Mouse (Mus musculus) A20 (cell line): ENCODE data around the gene Irak2.
A peak's percentile ranks its signal among the peaks of the same experiment; 100 is the strongest.
"Not testable (repeated sequence)": the region's sequence is repeated elsewhere in the genome, so short reads cannot be mapped to it uniquely, and the experiment has no call there.

Experiments
- DNase-seq: peaks from one replicate; pipeline ENCODE4 v3.0.0-alpha.2; 2011; ENCODE audit warnings: low read depth, low spot score

Gene Irak2

GRCm38 (mm10) chr6:113667611-113668122 lies 29.4 kb downstream of the Irak2 start:
- no peak for DNase-seq

DNA sequence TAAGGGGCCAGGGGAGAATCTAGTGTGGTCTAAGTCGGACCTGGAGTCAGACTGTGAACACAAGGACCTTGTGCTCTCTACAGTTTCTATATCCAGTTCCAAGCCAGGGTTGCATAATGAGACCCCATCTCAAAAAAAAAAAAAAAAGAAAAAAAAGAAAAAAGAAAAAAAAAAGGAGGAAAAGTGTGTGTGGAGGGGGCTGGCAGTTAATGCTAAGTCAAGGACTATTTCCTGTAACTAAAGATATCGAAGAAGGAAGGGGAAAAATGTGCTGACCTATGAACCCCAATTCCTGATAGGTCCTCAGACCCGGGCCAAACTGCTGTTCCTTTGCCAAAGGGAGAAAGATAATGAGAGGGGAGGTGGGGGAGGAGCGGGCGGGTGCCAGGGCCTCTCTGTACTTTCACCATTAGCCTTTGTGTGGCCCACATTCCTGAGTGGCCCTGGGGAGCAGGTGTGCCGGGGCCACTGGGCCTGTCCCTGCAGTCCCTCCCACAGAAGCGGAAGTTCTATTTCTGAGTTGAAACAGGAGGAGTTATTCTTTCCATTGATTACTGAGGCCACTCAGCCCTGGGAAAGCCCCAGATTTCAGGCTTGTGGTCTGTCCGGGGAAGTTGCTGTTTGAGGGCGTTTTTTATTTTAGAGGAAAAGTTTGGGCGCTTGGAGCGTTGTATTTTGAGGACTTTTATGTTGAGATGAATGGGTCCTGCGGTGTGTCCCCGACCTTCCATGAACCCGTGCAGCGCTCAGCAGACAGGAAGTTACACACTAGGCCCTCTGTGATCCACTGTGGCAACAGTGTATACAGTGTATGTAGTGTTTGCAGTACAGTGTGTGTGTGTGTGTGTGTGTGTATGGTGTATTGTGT lies 30.3 kb downstream of the Irak2 start:
- peak; percentile 72 for DNase-seq

- peak; percentile 50 for DNase-seq
These were observed 31.6 kb downstream of the Irak2 start for GRCm38 (mm10) chr6:113669821-113670220.

GRCm38 (mm10) chr6:113672029-113672428 lies 33.8 kb downstream of the Irak2 start:
- not testable (repeated sequence) for DNase-seq

DNA sequence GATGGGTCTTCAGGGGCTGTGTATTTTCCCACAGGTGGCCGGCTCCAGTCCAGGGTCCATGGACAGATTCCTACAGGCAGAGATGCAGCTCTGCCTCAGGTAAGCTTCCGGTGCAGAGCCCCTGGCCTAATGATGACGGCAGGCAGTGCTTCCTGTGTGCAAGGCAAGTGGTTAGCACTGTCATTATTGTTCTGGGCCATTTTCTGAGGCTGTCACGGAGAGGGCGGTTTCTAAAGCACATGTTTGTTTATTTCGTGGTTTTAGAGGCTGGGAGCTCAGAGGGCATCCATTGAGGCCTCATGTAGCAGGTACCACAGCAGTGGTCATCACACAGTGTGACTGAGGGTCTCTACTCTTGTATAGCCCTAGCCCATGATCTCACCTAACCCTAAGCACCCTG lies 34.7 kb downstream of the Irak2 start:
- DNase-seq = no peak

GRCm38 (mm10) chr6:113675234-113675633 lies 37.0 kb downstream of the Irak2 start:
- DNase-seq = no peak

GRCm38 (mm10) chr6:113675991-113676390 lies 37.7 kb downstream of the Irak2 start:
- no peak for DNase-seq

GRCm38 (mm10) chr6:113677070-113677734 lies 38.9 kb downstream of the Irak2 start:
- DNase-seq = peak; percentile 69

GRCm38 (mm10) chr6:113678246-113679012 lies 40.2 kb downstream of the Irak2 start:
- DNase-seq = no peak

DNA sequence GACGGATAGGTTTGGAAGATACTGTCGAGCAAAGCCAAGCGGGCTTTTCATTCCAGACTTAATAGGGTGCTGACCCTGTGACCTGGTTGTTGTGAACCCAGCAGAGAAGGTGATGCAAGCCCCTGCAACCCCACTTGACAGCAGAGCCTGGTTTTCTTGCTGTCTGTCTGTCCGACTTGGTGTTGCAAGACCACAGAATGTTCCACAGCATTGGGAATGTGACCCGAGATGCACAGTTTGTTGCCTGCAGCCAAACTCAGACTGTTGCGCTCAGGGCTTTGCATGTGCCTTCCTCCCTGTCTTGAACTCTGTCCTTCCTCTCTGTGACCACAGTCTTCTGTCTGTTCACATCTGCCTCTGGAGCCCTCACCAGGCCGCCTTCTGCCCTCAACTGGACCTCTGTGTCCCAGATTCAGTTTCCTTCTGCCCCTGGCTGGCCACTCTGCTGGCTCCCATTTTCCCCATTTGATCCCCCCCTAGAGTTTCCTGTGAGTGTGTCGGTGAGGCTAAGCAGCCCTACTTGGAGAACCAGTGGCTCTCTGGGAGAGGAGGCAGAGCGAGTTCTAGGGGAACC lies 41.8 kb downstream of the Irak2 start:
- no peak for DNase-seq

DNA sequence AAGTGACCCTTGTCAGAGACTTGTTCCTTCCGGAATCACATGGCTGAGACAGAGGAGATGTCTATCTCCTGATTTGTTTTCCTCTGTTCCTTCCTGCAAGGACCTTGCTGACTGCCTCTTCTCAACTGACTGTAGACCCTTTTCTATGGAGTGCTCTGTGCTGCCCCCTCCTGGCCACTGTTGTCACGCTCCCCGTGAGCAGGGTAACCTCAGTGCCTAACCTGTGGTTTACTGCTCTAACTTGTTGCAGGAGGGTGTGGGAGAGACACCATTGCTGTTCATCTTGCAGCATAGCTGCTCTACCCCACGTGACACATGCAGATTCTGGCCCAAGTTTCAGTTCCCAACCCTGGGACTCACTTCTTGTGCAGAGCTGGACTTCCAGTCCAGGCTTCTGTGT lies 43.0 kb downstream of the Irak2 start:
- DNase-seq = peak; percentile 83

DNA sequence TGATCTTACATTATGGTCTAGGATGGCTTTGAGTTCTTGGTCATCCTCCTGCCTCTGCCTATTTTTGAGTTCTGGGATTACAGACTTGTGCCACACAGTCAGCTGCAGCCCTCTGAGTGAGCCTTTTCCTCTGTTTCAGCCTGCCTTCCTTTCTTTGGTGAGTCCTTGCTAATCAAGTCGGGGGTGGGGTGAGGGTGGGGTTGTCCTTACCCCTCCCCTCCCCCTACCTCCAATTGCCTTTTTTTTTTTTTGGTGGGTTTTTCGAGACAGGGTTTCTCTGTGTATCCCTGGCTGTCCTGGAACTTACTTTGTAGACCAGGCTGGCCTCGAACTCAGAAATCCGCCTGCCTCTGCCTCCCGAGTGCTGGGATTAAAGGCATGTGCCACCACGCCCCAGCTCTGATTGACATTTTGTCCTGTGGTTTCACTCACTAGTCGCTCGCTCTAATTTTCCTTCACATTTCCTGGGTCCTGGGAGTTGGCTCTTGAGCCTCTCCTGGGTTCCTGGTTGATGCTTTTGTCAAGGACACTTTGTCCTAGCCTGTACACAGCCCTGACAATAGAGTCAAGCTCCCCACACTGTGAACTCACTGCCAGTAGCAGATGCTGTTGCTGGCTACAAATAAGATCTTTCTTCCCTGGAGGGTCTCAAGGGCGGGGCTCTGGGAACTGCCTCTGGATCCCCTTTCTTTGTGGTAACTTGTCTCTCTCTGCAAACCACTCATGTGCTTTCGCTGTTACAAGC lies 45.0 kb downstream of the Irak2 start:
- no peak for DNase-seq

DNA sequence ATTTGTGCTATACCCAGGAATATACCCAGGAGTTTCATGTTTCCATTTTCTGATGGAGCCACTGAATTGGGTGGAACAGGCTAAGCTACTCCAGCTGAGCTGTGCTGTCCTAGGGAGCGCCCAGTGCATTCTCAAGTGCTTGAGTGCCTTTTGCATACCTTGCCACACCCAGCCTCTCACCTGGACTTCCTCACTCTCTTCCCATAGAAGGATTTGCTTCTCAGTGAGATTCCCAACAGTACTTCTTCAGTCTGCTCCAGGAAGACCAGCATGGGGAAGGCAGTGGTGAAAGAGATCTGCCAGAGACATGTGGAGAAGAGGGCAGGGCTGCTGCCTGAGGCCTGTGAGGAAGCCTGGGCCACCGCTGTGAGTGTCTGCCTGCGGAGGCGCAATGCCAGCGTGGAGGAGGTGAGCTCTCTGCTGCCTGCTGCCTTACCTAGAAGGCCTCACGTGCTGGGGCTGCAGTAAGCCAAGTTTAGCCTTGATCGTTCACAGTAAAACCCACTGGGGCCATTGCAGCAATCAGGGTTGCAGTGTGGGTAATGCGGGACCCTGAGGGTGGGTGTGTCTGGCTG lies 48.4 kb downstream of the Irak2 start:
- DNase-seq = no peak

DNA sequence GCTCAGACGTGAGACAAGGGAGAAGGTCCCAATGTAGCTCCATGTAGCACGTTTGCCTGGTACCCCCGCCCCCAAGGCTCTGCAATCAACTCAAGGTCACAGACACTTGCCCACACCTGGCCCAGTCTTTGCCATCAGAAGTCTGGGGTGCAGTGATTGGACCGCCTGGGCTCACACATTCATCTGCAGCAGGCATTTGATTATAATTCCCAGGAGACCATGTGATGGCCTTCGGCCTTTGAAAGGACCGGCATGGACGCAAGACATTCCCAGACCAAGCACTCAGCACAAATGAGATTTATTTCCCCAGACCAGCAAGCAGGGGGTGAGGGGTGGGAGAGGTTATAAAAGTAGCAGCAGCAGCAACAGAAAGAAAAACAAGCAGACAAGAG lies 51.7 kb downstream of the Irak2 start:
- DNase-seq = no peak

DNA sequence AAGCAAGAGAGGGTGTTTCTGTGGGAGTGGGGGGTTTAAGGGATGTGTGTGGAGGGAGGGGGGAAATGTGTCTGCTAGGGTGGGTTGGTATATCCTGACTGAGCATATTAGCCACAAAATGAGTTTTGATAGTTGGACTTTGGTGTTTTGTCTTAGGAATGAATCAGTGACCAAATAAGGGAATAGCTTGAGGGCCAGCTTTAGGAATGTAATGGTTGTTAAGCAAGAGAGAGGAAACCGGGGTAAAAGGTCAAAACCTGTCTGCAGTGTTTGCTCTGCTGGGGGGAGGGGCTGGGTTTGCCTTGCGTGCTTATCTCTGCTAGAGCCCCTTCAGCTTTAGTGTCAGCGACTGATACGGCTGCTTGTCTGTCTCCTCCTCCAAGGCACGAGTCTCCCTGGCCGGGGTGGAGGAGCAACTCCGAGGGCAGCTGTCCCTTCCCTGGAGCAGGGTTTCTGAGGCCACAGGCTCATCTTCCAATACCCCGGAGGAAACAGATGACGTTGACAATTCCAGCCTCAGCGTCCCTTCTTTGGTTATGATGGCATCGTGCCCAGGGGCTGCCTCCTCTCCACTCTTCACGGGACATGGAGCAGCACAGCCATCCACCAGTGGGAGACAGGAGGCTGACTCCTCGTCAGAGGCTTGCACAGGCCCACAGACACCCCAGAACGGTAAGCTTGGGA lies 52.3 kb downstream of the Irak2 start:
- no peak for DNase-seq

DNA sequence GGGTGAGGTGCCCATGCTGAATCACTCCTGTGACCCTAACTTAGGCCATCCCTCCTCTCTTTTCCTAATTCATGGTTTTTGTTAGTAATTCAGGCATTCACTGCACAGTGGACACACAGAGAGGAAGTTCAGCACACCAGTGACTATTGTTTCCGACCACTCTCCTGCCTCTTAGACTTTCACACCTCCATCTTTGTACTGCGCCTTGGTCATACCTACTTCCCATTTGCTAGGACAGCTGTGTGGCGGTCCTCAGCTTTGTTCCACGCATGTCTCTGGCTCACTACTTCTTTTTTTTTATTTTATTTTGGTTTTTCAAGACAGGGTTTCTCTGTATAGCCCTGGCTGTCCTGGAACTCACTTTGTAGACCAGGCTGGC lies 52.8 kb downstream of the Irak2 start:
- DNase-seq = no peak

- DNase-seq = peak; percentile 45
These were observed 54.4 kb downstream of the Irak2 start for GRCm38 (mm10) chr6:113692661-113693133.

DNA sequence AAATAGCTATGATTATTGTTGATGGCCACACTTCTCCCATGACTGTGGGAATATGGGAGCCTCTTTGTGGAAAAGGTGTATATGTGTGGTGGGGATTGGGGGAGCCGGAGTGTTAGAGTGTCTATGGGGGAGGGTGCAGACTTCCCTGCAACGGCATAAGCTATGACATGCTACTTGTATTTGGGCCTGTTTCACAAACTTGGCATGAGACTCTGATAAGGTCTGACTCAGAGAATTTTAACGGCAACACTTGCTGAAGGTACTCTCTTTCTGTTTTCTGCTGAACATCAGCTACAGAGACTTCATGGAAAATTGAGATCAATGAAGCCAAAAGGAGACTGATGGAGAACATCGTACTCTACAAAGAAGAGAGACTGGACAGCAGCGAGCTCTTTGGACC lies 55.1 kb downstream of the Irak2 start:
- no peak for DNase-seq

GRCm38 (mm10) chr6:113695203-113695602 lies 56.9 kb downstream of the Irak2 start:
- no peak for DNase-seq

DNA sequence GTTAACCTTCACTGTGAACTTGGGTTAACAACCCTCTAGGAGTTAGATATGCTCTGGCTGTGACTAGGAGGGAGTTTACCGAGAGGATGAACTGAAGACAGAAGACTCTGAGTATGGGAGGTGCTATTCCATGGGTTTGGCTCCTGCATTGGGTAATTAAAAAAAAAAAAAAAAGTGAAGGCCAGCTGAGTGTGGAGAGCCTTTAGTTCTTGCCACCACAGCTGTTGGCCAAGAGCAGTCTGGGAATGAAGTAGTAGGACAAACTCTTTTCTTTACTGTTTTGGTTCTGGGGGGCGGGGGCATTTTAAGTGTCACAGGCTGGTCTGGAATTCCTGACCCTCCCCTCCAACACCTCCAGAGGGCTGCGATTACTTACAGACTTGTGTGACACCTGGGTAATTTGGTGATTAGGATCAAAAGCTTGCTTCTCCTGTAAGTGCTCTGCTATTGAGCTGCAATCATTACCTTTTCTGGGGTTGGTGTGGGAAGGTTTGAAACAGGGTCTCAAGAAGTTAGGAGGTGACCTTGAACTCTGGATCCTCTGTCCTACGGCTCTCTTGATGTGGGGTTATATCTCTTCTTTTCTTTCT lies 57.6 kb downstream of the Irak2 start:
- DNase-seq = no peak
